Mouse (Mus musculus) bone marrow macrophage, adult 2 months (primary cell): ENCODE measurements around the gene BC029722. TPM values are rescaled to one million over a fixed set of nuclear protein-coding genes. Genes with fewer than 3 reads are reported as not detected.

ENCODE experiments used
- H3K27ac ChIP-seq: 2 replicates; pipeline ENCODE4 v1.5.1; 2012; ENCODE audit warnings: low read depth, low read length; ENCODE audit not compliant: insufficient read depth
- H3K4me1 ChIP-seq: 2 replicates; pipeline ENCODE4 v1.6.1; 2012; ENCODE audit warnings: low read length; ENCODE audit not compliant: control insufficient read depth, insufficient read depth
- H3K4me3 ChIP-seq: 2 replicates; pipeline ENCODE4 v1.5.1; 2012; ENCODE audit warnings: mild to moderate bottlenecking, low read length, moderate library complexity; ENCODE audit not compliant: insufficient read depth
- CTCF ChIP-seq: IDR thresholded peaks from 2 replicates; pipeline ENCODE4 v1.5.1; 2012; ENCODE audit warnings: low read depth, mild to moderate bottlenecking, low read length, moderate library complexity
- POLR2A ChIP-seq: IDR thresholded peaks from 2 replicates; pipeline ENCODE4 v1.6.1; 2012; ENCODE audit warnings: mild to moderate bottlenecking, low read depth, low read length, borderline replicate concordance
- polyA plus RNA-seq: library from polyadenylated mRNA; stranded (reverse); fragments of >200 nt; gene quantifications from 2 replicates; pipeline ENCODE4 v1.2.4, GENCODE M21; 2012; ENCODE audit not compliant: missing spikeins, insufficient read depth, insufficient read length

BC029722 gene
- polyA plus RNA-seq, 1 experiment, result 46.1 TPM

DNA sequence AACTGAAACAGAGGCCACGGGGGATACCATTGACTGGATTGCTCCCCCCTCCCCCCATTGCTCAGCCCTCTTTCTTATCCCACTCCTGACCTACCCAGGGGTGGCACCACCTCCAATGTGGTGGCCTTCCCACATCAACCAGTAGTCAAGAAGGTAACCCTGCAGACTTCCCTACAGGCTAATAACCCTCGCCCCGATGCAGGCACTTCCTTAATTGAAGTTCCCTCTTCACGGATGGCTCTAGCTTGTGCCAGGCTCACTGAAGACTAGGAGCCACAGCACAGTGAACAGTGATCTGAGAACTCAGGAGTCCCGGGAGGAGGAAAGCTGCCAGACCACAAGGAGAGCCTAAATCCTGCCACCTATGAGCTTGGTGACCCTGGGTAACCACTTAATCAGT lies 32.3 kb downstream of the BC029722 start:
- H3K4me1 ChIP-seq, result no peaks in the 10 kb centered on the region
- no peak overlapping the region for H3K4me3 ChIP-seq
- no peak overlapping the region for H3K27ac ChIP-seq
- TF ChIP-seq CTCF, result no peak

DNA sequence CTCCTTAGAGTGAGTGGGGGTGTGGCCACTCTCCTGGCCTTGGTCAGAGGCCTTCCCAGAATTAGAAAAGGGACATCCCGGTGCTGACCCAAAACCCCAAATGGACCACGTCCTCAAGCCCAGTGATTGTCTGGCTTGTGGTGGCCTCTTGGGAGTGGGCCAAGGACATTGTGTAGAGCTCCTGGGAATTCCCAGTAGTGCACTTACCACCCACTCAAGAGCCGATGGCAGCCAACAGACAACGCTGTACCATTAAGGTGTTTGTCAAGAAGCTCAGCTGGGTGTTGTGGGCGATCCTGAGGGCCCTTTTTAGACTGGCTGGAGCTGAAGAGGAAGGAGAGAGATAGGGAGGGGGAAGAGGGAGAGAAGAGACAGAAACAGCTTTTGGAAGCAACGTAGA lies 34.7 kb downstream of the BC029722 start:
- no peak overlapping the region for H3K4me3 ChIP-seq
- no peaks in the 10 kb centered on the region for H3K4me1 ChIP-seq
- TF ChIP-seq POLR2A, result no peak
- no peak for TF ChIP-seq CTCF
- H3K27ac ChIP-seq, result no peak overlapping the region

DNA sequence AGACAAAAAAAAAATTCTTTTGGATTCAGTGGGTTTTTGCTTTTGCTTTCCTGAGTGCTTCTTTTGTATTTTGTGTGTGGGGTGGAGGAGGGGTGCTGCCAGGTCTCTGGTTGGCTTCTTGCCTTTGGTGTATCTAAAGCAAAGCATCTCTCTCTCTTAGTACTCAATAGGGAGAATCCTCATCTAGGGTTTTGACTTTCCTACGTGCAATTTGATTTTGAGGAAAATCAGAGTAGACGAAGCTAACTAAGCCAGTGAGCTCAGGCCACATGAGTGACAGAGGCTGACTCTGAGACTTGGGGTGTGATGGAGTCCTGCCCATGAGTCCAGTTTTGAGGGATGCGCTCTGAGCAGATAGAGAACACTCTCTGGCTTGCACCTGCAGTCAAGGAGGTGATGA lies 39.7 kb downstream of the BC029722 start:
- Histone ChIP-seq H3K27ac (no peak overlapping the region), H3K4me3 (no peak overlapping the region), H3K4me1 (no peaks in the 10 kb centered on the region)
- TF ChIP-seq POLR2A (no peak), CTCF (no peak)

DNA sequence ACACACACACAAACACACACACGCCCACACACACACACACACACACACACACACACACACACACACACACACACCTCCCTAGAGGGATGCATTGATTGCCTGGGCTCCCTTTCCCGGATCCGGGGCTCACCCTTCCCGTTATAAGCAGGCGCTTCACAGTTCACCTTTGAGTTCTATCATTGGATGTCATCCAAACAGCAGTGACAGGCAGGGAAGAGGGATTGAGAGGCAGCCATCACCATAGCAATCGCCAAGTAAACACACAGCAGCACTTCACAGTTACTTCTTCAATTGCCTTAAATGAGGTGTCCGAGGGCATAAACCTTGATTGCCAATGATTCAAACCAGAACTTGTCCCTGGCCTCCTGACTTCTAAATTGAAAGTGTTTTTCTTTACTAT lies 40.2 kb downstream of the BC029722 start:
- no peak overlapping the region for H3K27ac ChIP-seq
- no peaks in the 10 kb centered on the region for H3K4me1 ChIP-seq
- H3K4me3 ChIP-seq, result no peak overlapping the region
- no peak for TF ChIP-seq POLR2A
- no peak for TF ChIP-seq CTCF

DNA sequence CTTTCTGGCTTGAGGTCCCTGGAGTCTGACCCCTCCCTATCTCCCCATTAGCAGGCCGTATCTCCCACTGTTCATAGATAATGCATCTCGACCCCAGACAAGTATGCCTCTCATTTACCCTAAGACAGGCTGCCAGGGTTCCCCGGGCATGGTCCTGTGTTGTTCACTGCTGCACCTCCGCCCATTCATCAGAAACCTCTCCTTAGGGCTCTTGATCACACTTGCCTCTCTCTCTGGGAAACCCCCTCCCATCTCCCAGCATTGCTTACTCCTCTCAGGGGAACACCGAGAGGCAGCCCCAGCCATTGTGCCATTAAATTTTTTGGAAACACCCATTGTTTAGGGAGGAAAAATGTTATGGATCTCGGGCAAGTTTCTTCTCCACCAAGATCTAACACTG lies 41.2 kb downstream of the BC029722 start:
- Histone ChIP-seq H3K4me1 (no peaks in the 10 kb centered on the region), H3K4me3 (no peak overlapping the region), H3K27ac (no peak overlapping the region)
- no peak for TF ChIP-seq POLR2A
- TF ChIP-seq CTCF, result no peak

DNA sequence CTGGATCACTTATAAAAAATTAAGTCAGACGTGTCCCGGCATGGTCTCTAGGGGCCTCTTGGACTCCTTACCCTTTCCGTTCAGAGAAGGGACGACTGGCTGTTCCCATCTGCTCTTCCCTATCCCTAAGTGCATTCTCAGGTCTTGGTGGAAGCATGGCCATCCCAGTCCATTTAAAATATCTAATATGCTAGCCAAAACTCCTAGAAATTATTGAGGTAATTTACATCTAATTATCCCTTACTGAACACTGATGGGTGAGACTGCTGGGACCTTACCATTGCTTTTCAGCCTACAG lies 41.6 kb downstream of the BC029722 start:
- H3K4me3 ChIP-seq, result no peak overlapping the region
- H3K27ac ChIP-seq, result no peak overlapping the region
- no peak for TF ChIP-seq POLR2A
- TF ChIP-seq CTCF, result no peak
- H3K4me1 ChIP-seq, result no peaks in the 10 kb centered on the region

DNA sequence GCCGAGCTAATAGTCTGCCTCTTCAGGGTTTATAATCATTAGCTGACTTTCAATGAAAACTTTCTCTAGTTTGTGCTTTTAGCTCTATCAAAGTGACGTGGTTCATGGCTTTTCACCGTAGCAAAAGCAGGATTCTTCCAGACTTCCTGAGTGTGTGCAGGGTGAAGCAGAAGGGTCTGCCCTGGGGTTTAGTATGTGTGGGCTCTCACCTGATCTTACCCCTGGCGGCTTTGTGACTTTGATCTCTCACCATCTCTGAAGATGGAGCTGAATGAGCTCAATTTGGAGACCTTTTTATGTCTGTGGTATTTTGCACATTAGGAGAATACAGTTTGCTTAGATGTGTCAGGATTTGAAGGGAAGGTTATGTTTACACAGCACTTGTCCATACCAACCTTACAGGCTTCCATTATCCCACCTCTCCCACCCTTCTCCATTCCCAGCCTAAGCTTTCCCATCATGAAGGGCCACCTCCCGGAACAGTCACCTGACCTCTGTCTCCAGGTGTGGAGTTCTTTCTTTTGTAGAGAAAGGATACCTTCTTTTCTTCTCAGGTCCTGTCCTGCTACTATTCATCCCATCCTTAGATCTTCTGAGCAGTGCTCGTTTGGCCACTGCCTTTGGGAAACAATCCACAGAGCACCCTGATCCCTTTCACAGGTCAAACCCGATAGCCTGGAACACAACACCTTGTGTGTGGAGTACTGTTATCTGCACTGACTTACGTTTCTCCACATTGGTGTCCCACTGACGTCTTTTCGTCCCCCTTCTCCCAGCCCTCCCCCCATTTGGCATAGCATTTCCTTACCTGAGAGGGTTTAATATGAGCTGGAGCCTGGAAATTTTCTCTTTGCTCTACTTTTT lies 42.2 kb downstream of the BC029722 start:
- Histone ChIP-seq H3K4me1 (no peaks in the 10 kb centered on the region), H3K27ac (no peak overlapping the region), H3K4me3 (no peak overlapping the region)
- TF ChIP-seq POLR2A (no peak), CTCF (no peak)

DNA sequence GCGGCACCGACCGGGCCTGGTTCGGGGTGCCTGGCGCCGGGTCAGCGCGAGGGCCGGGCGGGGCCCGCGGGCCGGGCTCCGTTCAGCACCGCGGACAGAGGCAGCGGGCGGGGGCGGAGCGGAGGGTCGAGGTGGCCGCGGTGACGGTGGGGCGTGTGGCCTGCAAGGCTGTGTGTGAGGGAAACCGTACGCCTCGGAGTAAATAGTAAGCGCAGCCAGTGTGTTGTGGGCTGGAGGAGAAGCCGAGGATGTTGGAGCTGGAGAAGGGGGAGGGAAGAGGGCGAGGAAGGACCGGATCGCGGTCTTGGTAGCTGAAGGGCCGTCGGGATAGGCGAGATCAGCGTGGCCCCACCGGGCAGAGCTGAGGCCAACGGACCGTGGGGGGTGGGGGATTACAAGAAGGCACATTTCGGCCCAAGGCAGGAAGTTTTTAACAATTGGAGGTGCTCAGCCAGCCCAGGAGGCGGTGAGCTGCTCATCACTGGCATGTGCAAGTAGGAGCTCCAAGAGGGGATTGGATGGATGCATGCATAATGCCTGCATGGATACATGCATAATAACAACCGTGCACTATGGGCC lies 43.5 kb downstream of the BC029722 start:
- H3K27ac ChIP-seq, result no peak overlapping the region
- peak overlapping the region; percentile 57 for H3K4me3 ChIP-seq
- TF ChIP-seq POLR2A (no peak), CTCF (no peak)
- no peaks in the 10 kb centered on the region for H3K4me1 ChIP-seq

DNA sequence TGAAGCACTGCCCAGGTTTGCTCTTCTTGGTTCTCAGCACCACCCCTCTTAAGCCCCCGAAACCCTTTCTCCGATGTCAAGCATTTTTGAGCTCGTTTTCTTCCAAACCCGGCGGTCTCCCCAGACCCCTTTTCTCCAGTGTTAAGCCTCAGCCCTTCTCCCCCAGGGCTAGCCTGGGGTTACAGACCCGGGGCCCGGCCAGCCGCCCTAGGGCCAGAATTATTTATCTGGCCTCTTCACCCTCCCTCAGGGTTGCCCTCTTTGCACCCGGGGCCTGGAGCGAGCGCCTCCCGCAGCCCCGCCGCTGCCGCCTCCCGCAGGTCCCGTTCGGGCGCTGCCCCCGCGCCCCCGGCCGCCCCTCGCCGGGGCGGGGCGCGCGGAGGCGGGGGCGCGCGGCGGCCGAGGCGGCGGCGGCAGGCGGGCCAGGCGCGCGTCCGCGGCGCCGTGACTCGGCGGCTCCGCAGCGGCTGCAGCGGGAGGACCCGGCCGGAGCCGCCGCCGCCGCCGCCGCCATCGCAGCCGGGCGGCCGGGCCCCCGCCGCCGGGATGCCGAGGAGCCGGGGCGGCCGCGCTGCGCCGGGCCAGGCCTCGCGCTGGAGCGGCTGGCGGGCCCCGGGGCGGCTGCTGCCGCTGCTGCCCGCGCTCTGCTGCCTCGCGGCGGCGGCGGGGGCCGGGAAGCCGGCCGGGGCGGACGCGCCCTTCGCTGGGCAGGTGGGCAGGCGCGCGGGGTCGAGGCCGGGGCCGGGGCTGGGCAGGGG lies 44.1 kb downstream of the BC029722 start, which contains the start of gene Mmp24:
Gene Mmp24, plus strand, starts transcription at position 416 of the 758 bp plus-strand sequence.
- H3K27ac ChIP-seq, result no peak within 1 kb of the TSS
- H3K4me3 ChIP-seq, result peak within 1 kb of the TSS; percentile 57
- no peaks in the 10 kb centered on the region for H3K4me1 ChIP-seq
- TF ChIP-seq POLR2A (no peak), CTCF (no peak)
